Mouse (Mus musculus): ENCODE results near the gene Atp5d. TPM values are rescaled to one million over a fixed set of nuclear protein-coding genes. Genes with fewer than 3 reads are reported as not detected.
A peak's percentile ranks its signal among the peaks of the same experiment; 100 is the strongest.

The Atp5d gene
- total and polyA plus RNA-seq, 3 experiments = 81.9 to 1,539 (median 248) TPM

DNA sequence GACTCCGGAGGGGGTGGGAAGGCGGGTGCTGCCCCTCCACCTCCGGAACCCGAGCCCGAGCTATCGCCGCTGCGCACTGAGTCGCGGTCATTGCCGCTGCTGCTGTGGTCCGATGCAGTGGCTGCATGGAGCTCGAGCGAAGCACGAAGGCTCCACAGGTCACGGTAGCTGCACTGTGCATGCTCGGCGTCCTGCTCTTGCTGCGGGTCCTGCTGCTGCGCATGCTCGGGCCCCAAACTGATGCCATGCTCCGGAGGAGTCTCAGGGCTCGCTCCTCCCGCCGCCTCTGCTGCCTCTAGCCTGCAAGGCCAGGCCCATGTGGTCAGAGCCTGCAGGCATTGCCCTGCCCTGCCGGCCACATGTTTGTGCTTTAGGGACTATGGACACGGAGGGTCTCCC lies 6.5 kb upstream of the Atp5d start:
- peaks cover 7% of the 10 kb centered on the region; the same call in 1 of the 2 replicates for H3K9me3 ChIP-seq (replicated peaks)
- H3K4me3 ChIP-seq (ENCODE audit: low read depth, low read length) = no peak overlapping the region
- no peak for DNase-seq (ENCODE audit: low spot score)
- ATAC-seq (ENCODE audit: extremely low read depth, insufficient number of reproducible peaks, low FRiP score, poor library complexity, severe bottlenecking) = no peak
- TF ChIP-seq GATA2 (IDR thresholded peaks at IDR 0.05; ENCODE audit: borderline replicate concordance, low read depth, low read length) = no peak
- TF ChIP-seq CTCF (IDR thresholded peaks at IDR 0.05; ENCODE audit: low read depth, low read length) = no peak
- no peak for TF ChIP-seq POLR2AphosphoS5 (IDR thresholded peaks at IDR 0.05; ENCODE audit: insufficient replicate concordance, low read depth, low read length)
- no peak for TF ChIP-seq GATA1 (IDR thresholded peaks at IDR 0.05; ENCODE audit: borderline replicate concordance, low read length)
- no peak for TF ChIP-seq TAL1 (conservative IDR thresholded peaks at IDR 0.05; ENCODE audit: low read depth, low read length)
- H3K4me1 ChIP-seq (ENCODE audit: insufficient read depth, low read depth, low read length) = peaks cover 48% of the 10 kb centered on the region
- H3K36me3 ChIP-seq (replicated peaks) = peaks cover 100% of the 10 kb centered on the region
- H3K27me3 ChIP-seq (ENCODE audit: insufficient read depth, low read length) = no peaks in the 10 kb centered on the region; the same call in 1 of the 2 replicates

DNA sequence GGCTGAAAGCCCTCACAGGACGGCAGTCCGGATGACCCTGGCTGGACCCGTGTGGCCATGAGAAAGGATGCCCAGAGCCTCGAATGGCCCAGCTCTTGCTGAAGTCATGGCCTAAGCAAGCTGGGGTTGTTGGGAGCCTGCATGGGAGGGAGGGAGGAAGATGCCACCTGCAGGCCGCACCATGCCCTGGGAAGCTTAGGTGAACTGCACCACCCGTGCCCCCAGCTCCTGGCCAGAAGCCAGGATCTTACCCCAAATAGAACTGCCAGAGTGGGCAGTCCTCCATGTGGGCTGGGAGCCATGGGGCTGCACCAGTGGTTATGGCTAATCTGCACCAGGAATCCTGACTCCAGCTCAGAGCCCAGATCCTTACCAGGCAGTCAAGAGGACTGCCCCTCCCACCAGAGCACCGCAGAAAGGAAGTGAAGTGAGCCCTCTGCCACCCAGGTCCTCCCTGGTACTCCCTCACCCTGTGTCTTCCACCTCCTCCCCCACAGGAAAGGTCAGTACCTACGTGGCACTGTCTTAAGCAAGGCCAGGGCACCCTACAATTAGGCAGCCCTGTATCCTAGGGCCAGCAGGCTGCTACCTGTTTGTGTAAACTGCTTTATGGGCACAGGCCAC lies 5.1 kb upstream of the Atp5d start:
- ATAC-seq (ENCODE audit: extremely low read depth, insufficient number of reproducible peaks, low FRiP score, poor library complexity, severe bottlenecking) = no peak
- DNase-seq (ENCODE audit: low spot score) = no peak
- Histone ChIP-seq H3K9me3 (replicated peaks) (peaks cover 7% of the 10 kb centered on the region; the same call in 1 of the 2 replicates), H3K27me3 (ENCODE audit: insufficient read depth, low read length) (no peaks in the 10 kb centered on the region; the same call in 1 of the 2 replicates), H3K4me1 (ENCODE audit: insufficient read depth, low read depth, low read length) (peaks cover 61% of the 10 kb centered on the region), H3K36me3 (replicated peaks) (peaks cover 94% of the 10 kb centered on the region), H3K4me3 (ENCODE audit: low read depth, low read length) (no peak overlapping the region)
- TF ChIP-seq GATA1 (IDR thresholded peaks at IDR 0.05; ENCODE audit: borderline replicate concordance, low read length) (no peak), CTCF (IDR thresholded peaks at IDR 0.05; ENCODE audit: low read depth, low read length) (no peak), POLR2AphosphoS5 (IDR thresholded peaks at IDR 0.05; ENCODE audit: insufficient replicate concordance, low read depth, low read length) (0 out of 2 replicates have a peak, but pooled peaks have one; percentile 40)

DNA sequence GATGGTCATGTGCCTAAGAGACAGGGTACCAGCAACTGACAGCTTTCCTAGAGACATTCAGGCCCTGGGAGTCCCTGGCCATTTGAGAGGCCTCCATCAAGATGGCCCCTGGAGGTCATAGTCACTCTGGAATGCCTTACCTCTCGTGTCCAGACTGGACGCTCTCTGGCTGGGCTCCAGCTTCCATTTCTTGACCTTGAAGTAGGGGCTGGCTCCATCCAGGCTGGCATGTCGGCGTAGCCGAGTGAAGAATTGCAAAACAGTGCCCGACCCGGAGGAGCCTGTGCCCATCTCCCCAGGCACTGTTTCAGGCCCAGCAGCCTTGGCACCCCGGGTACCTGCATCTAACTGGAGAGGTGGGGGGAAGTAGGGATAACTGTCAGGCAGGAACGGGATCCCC lies 4.0 kb upstream of the Atp5d start:
- H3K4me1 ChIP-seq (ENCODE audit: insufficient read depth, low read depth, low read length) = peaks cover 68% of the 10 kb centered on the region
- DNase-seq (ENCODE audit: low spot score) = no peak
- no peak for ATAC-seq (ENCODE audit: extremely low read depth, insufficient number of reproducible peaks, low FRiP score, poor library complexity, severe bottlenecking)
- H3K27me3 ChIP-seq (ENCODE audit: insufficient read depth, low read length) = no peaks in the 10 kb centered on the region; the same call in 1 of the 2 replicates
- H3K36me3 ChIP-seq (replicated peaks) = peaks cover 83% of the 10 kb centered on the region
- TF ChIP-seq GATA2 (IDR thresholded peaks at IDR 0.05; ENCODE audit: borderline replicate concordance, low read depth, low read length) = no peak
- no peak for TF ChIP-seq TAL1 (conservative IDR thresholded peaks at IDR 0.05; ENCODE audit: low read depth, low read length)
- no peak for TF ChIP-seq CTCF (IDR thresholded peaks at IDR 0.05; ENCODE audit: low read depth, low read length)
- TF ChIP-seq POLR2AphosphoS5 (IDR thresholded peaks at IDR 0.05; ENCODE audit: insufficient replicate concordance, low read depth, low read length) = no peak
- TF ChIP-seq GATA1 (IDR thresholded peaks at IDR 0.05; ENCODE audit: borderline replicate concordance, low read length) = no peak
- H3K9me3 ChIP-seq (replicated peaks) = peaks cover 7% of the 10 kb centered on the region; the same call in 1 of the 2 replicates
- no peak overlapping the region; the same call in 1 of the 2 replicates for H3K4me3 ChIP-seq (ENCODE audit: low read depth, low read length)

DNA sequence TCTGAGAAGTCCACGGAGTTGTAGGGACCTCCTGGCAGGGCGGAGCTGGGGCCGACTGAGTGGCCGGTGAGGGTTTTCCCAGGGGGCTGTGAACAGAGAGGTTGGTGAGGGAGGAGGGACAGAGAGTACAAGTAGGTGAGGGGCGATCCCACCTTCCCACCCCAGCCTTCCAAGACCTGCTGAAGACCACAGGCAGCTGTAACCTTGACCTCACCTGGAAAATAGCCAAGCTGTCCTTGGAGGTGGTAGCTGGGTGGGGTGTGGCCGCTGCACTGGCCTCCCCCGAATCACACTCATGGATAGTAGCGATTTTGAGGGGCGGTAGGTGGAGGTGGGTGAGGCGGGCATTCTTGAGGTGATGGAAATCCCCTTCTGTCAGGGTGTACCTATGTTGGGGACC lies 3.3 kb upstream of the Atp5d start:
- H3K27me3 ChIP-seq (ENCODE audit: insufficient read depth, low read length) = no peaks in the 10 kb centered on the region; the same call in 1 of the 2 replicates
- DNase-seq (ENCODE audit: low spot score) (no peak), ATAC-seq (ENCODE audit: extremely low read depth, insufficient number of reproducible peaks, low FRiP score, poor library complexity, severe bottlenecking) (no peak)
- H3K4me1 ChIP-seq (ENCODE audit: insufficient read depth, low read depth, low read length) = peaks cover 68% of the 10 kb centered on the region
- H3K4me3 ChIP-seq (ENCODE audit: low read depth, low read length) = no peak overlapping the region
- TF ChIP-seq GATA2 (IDR thresholded peaks at IDR 0.05; ENCODE audit: borderline replicate concordance, low read depth, low read length) (no peak), POLR2AphosphoS5 (IDR thresholded peaks at IDR 0.05; ENCODE audit: insufficient replicate concordance, low read depth, low read length) (no peak), GATA1 (IDR thresholded peaks at IDR 0.05; ENCODE audit: borderline replicate concordance, low read length) (no peak), CTCF (IDR thresholded peaks at IDR 0.05; ENCODE audit: low read depth, low read length) (no peak), TAL1 (conservative IDR thresholded peaks at IDR 0.05; ENCODE audit: low read depth, low read length) (no peak)
- peaks cover 7% of the 10 kb centered on the region; the same call in 1 of the 2 replicates for H3K9me3 ChIP-seq (replicated peaks)
- peaks cover 76% of the 10 kb centered on the region for H3K36me3 ChIP-seq (replicated peaks)

DNA sequence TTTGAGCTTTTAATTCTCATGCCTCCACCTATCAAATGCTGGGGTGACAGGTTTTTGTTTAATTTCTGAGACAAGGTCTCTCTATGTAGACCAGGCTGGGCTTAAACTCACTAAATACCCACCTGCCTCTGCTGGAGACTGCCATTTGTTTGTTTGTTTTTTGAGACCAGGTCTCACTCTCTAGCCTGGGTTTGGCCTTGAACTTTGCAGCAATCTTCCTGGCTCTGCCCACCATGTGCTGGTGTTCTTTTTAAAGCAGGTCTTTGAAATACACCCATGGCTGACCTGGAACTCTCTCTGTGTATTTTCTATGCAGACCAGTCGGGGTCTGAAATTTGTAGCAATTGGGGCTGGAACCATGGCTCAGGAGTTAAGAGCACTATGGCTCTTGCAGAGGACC lies 2.8 kb upstream of the Atp5d start:
- peaks cover 71% of the 10 kb centered on the region for H3K36me3 ChIP-seq (replicated peaks)
- DNase-seq (ENCODE audit: low spot score) (no peak), ATAC-seq (ENCODE audit: extremely low read depth, insufficient number of reproducible peaks, low FRiP score, poor library complexity, severe bottlenecking) (no peak)
- no peak overlapping the region for H3K4me3 ChIP-seq (ENCODE audit: low read depth, low read length)
- H3K4me1 ChIP-seq (ENCODE audit: insufficient read depth, low read depth, low read length) = peaks cover 73% of the 10 kb centered on the region
- no peak for TF ChIP-seq POLR2AphosphoS5 (IDR thresholded peaks at IDR 0.05; ENCODE audit: insufficient replicate concordance, low read depth, low read length)
- TF ChIP-seq GATA2 (IDR thresholded peaks at IDR 0.05; ENCODE audit: borderline replicate concordance, low read depth, low read length) = no peak
- TF ChIP-seq TAL1 (conservative IDR thresholded peaks at IDR 0.05; ENCODE audit: low read depth, low read length) = no peak
- TF ChIP-seq CTCF (IDR thresholded peaks at IDR 0.05; ENCODE audit: low read depth, low read length) = no peak
- no peak for TF ChIP-seq GATA1 (IDR thresholded peaks at IDR 0.05; ENCODE audit: borderline replicate concordance, low read length)
- H3K27me3 ChIP-seq (ENCODE audit: insufficient read depth, low read length) = no peaks in the 10 kb centered on the region; the same call in 1 of the 2 replicates
- peaks cover 7% of the 10 kb centered on the region; the same call in 1 of the 2 replicates for H3K9me3 ChIP-seq (replicated peaks)

DNA sequence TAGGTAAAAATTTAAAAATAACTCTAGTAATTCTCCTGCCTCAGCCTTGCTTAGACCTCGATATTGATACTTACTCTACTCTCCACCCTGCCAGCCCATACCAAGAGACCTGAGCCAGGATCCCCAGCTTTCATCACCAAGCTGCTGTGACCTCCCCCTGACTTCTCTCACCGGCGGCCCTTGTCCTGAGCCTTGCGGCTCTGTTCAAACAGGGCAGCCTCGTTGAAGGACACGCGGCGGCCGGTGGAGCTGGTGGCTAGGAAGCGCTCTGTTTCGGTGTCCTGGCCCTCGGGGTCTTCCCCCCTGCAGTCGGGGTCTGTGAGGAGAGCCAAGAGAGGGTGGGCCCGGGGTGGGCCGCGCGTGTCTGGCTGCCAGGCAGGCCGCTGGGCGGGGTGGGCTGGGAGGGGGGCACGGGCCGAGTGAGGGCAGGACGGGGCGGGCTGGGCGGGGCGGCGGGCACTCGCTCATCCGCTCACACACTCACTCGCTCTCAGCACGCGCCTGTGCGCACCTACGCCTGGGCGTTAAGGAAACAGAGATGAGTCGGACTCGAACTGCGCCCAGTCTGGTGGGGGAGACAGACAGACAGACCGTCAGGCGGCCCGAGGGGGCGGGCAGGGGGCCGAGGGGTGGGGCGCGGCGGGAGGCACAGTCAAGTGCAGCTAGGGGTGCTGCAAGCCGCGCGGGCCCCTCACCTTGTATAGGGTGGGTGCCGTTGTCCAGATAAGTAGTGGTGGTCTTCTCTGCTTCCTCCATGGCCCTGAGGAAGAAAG lies 2.1 kb upstream of the Atp5d start:
- no peak for TF ChIP-seq CTCF (IDR thresholded peaks at IDR 0.05; ENCODE audit: low read depth, low read length)
- TF ChIP-seq GATA1 (IDR thresholded peaks at IDR 0.05; ENCODE audit: borderline replicate concordance, low read length) = no peak
- TF ChIP-seq POLR2AphosphoS5 (IDR thresholded peaks at IDR 0.05; ENCODE audit: insufficient replicate concordance, low read depth, low read length) = no peak
- no peak for TF ChIP-seq TAL1 (conservative IDR thresholded peaks at IDR 0.05; ENCODE audit: low read depth, low read length)
- TF ChIP-seq GATA2 (IDR thresholded peaks at IDR 0.05; ENCODE audit: borderline replicate concordance, low read depth, low read length) = no peak
- no peaks in the 10 kb centered on the region; the same call in 1 of the 2 replicates for H3K27me3 ChIP-seq (ENCODE audit: insufficient read depth, low read length)
- no peak for ATAC-seq (ENCODE audit: extremely low read depth, insufficient number of reproducible peaks, low FRiP score, poor library complexity, severe bottlenecking)
- DNase-seq (ENCODE audit: low spot score) = no peak
- H3K36me3 ChIP-seq (replicated peaks) = peaks cover 64% of the 10 kb centered on the region
- peaks cover 2% of the 10 kb centered on the region; the same call in 1 of the 2 replicates for H3K9me3 ChIP-seq (replicated peaks)
- H3K4me1 ChIP-seq (ENCODE audit: insufficient read depth, low read depth, low read length) = peaks cover 74% of the 10 kb centered on the region
- no peak overlapping the region for H3K4me3 ChIP-seq (ENCODE audit: low read depth, low read length)

Data from G1E (cell line).